Mouse (Mus musculus) liver, embryonic 12.5 days (tissue): ENCODE results near the gene Fam78b. TPM values are rescaled to one million over a fixed set of nuclear protein-coding genes. Genes with fewer than 3 reads are reported as not detected.
A peak's percentile ranks its signal among the peaks of the same experiment; 100 is the strongest.

ENCODE experiments used
- ATAC-seq: fragments of 200-750 bp; cut with Nextera tagmentation; 2 replicates; pipeline ENCODE4 v1.8.0; 2017; ENCODE audit warnings: moderate number of reproducible peaks, mild to moderate bottlenecking, moderate library complexity
- H3K27ac ChIP-seq: fragments of 300-500 bp; sonication (generic); 2 replicates; pipeline ENCODE4 v1.5.1; 2016; ENCODE audit warnings: mild to moderate bottlenecking
- H3K27me3 ChIP-seq: fragments of 300-500 bp; sonication (generic); replicated peaks from 2 replicates; pipeline ENCODE4 v1.6.1; 2016; ENCODE audit warnings: mild to moderate bottlenecking, moderate library complexity
- H3K36me3 ChIP-seq: fragments of 300-500 bp; sonication (generic); 2 replicates; pipeline ENCODE4 v1.6.1; 2016; ENCODE audit warnings: mild to moderate bottlenecking, moderate library complexity
- H3K4me1 ChIP-seq: fragments of 300-500 bp; sonication (generic); 2 replicates; pipeline ENCODE4 v1.6.1; 2016
- H3K4me2 ChIP-seq: fragments of 300-500 bp; sonication (generic); 2 replicates; pipeline ENCODE4 v1.6.1; 2016; ENCODE audit warnings: mild to moderate bottlenecking, moderate library complexity
- H3K4me3 ChIP-seq: fragments of 300-500 bp; sonication (generic); 2 replicates; pipeline ENCODE4 v1.5.1; 2016; ENCODE audit warnings: mild to moderate bottlenecking, moderate library complexity
- H3K9ac ChIP-seq: fragments of 300-500 bp; sonication (generic); 2 replicates; pipeline ENCODE4 v1.6.1; 2016; ENCODE audit warnings: mild to moderate bottlenecking, moderate library complexity
- H3K9me3 ChIP-seq: fragments of 300-500 bp; sonication (generic); replicated peaks from 2 replicates; pipeline ENCODE4 v1.6.1; 2016; ENCODE audit warnings: mild to moderate bottlenecking, moderate library complexity
- WGBS: fragments of 180-500 bp; shearing (Covaris S2); methylation state at CpG from one replicate; pipeline ENCODE4 v1.1.7; 2016; ENCODE audit not compliant: insufficient replicate concordance; 5-methylcytosine and 5-hydroxymethylcytosine counted together
- polyA plus RNA-seq: library from polyadenylated mRNA; unstranded; fragments of >200 nt; fragmentation: Nextera tagmentation; extraction: Ambion mirVana; gene quantifications from 2 replicates; pipeline ENCODE4 v1.2.1, GENCODE M21; 2016

The Fam78b gene
- 0.35 and 0.36 TPM in 2 replicates for polyA plus RNA-seq

- ATAC-seq: peak; percentile 14; the same call in 1 of the 2 replicates
- Histone ChIP-seq H3K9me3 (no peaks in the 10 kb centered on the region), H3K4me1 (peaks cover 8% of the 10 kb centered on the region; the same call in 1 of the 2 replicates), H3K27ac (no peak within 1 kb of the TSS), H3K4me3 (peak within 1 kb of the TSS; percentile 67), H3K36me3 (no peaks in the 10 kb centered on the region), H3K27me3 (peaks cover 62% of the 10 kb centered on the region), H3K9ac (peak within 1 kb of the TSS; percentile 65), H3K4me2 (peak within 1 kb of the TSS; percentile 90)
- WGBS: under 1% methylated on average over 65 of the region's 85 CpGs
Observed at GRCm38 (mm10) chr1:167001174-167001843, at the start of gene Fam78b. Fam78b (plus strand) TSS chr1:167001417.

GRCm38 (mm10) chr1:166964508-166964907 lies 36.7 kb upstream of the Fam78b start:
- Histone ChIP-seq H3K27ac (no peak overlapping the region), H3K4me3 (no peak overlapping the region), H3K27me3 (no peaks in the 10 kb centered on the region), H3K36me3 (no peaks in the 10 kb centered on the region), H3K9me3 (no peaks in the 10 kb centered on the region), H3K9ac (no peak overlapping the region), H3K4me2 (no peak overlapping the region), H3K4me1 (no peaks in the 10 kb centered on the region)
- no peak for ATAC-seq
- WGBS: 36% methylated on average over 10 of the region's 10 CpGs

- no peaks in the 10 kb centered on the region for H3K4me1 ChIP-seq
- no peak for ATAC-seq
- no peak overlapping the region for H3K27ac ChIP-seq
- H3K36me3 ChIP-seq: no peaks in the 10 kb centered on the region
- no peak overlapping the region for H3K4me3 ChIP-seq
- H3K9me3 ChIP-seq: no peaks in the 10 kb centered on the region
- H3K4me2 ChIP-seq: no peak overlapping the region
- WGBS: 45% methylated on average over 5 of the region's 5 CpGs
- no peak overlapping the region for H3K9ac ChIP-seq
- no peaks in the 10 kb centered on the region for H3K27me3 ChIP-seq
Observed at GRCm38 (mm10) chr1:166968271-166968670, 32.9 kb upstream of the Fam78b start.

GRCm38 (mm10) chr1:166973731-166974130 lies 27.5 kb upstream of the Fam78b start:
- Histone ChIP-seq H3K27me3 (no peaks in the 10 kb centered on the region), H3K4me2 (no peak overlapping the region), H3K36me3 (no peaks in the 10 kb centered on the region), H3K9me3 (no peaks in the 10 kb centered on the region), H3K4me3 (no peak overlapping the region), H3K4me1 (no peaks in the 10 kb centered on the region), H3K9ac (no peak overlapping the region), H3K27ac (no peak overlapping the region)
- WGBS: 58% methylated on average over 3 of the region's 3 CpGs
- no peak for ATAC-seq

GRCm38 (mm10) chr1:166978611-166979010 lies 22.6 kb upstream of the Fam78b start:
- 67% methylated on average over 5 of the region's 5 CpGs for WGBS
- Histone ChIP-seq H3K9me3 (no peaks in the 10 kb centered on the region), H3K27me3 (no peaks in the 10 kb centered on the region)

GRCm38 (mm10) chr1:166994266-166994665 lies 7.0 kb upstream of the Fam78b start:
- no peak overlapping the region for H3K9ac ChIP-seq
- no peaks in the 10 kb centered on the region for H3K9me3 ChIP-seq
- H3K27ac ChIP-seq: no peak overlapping the region
- no peaks in the 10 kb centered on the region for H3K36me3 ChIP-seq
- H3K27me3 ChIP-seq: peaks cover 8% of the 10 kb centered on the region
- H3K4me1 ChIP-seq: no peaks in the 10 kb centered on the region
- no peak overlapping the region for H3K4me3 ChIP-seq
- no peak overlapping the region for H3K4me2 ChIP-seq
- 76% methylated on average over 5 of the region's 5 CpGs for WGBS
- ATAC-seq: no peak

More at GRCm38 (mm10) chr1:166978611-166979010, 22.6 kb upstream of the Fam78b start:
- H3K27ac ChIP-seq: no peak overlapping the region
- H3K4me1 ChIP-seq: no peaks in the 10 kb centered on the region
- H3K9ac ChIP-seq: no peak overlapping the region
- H3K36me3 ChIP-seq: no peaks in the 10 kb centered on the region
- H3K4me3 ChIP-seq: no peak overlapping the region
- no peak overlapping the region for H3K4me2 ChIP-seq
- no peak for ATAC-seq

GRCm38 (mm10) chr1:166996250-166996649 lies 5.0 kb upstream of the Fam78b start:
- Histone ChIP-seq H3K4me2 (no peak overlapping the region), H3K9me3 (no peaks in the 10 kb centered on the region), H3K36me3 (no peaks in the 10 kb centered on the region), H3K27ac (no peak overlapping the region), H3K27me3 (peaks cover 28% of the 10 kb centered on the region), H3K4me1 (no peaks in the 10 kb centered on the region; the same call in 1 of the 2 replicates), H3K4me3 (no peak overlapping the region), H3K9ac (no peak overlapping the region)
- no peak for ATAC-seq
- 42% methylated on average over 8 of the region's 8 CpGs for WGBS

GRCm38 (mm10) chr1:166996811-166997210 lies 4.4 kb upstream of the Fam78b start:
- H3K4me1 ChIP-seq: peaks cover 5% of the 10 kb centered on the region; the same call in 1 of the 2 replicates
- no peak overlapping the region for H3K4me3 ChIP-seq
- peaks cover 33% of the 10 kb centered on the region for H3K27me3 ChIP-seq
- H3K9me3 ChIP-seq: no peaks in the 10 kb centered on the region
- 54% methylated on average over 7 of the region's 7 CpGs for WGBS
- no peak overlapping the region for H3K4me2 ChIP-seq
- no peak overlapping the region for H3K27ac ChIP-seq
- no peak for ATAC-seq
- no peaks in the 10 kb centered on the region for H3K36me3 ChIP-seq
- H3K9ac ChIP-seq: no peak overlapping the region

- peak overlapping the region; percentile 65 for H3K9ac ChIP-seq
- no peak overlapping the region for H3K27ac ChIP-seq
- peak; percentile 72 for ATAC-seq
- peak overlapping the region; percentile 67 for H3K4me3 ChIP-seq
- H3K4me2 ChIP-seq: peak overlapping the region; percentile 90
- no peaks in the 10 kb centered on the region for H3K36me3 ChIP-seq
- WGBS: under 1% methylated on average over 60 of the region's 76 CpGs
- H3K4me1 ChIP-seq: peaks cover 8% of the 10 kb centered on the region; the same call in 1 of the 2 replicates
- no peaks in the 10 kb centered on the region for H3K9me3 ChIP-seq
- peaks cover 62% of the 10 kb centered on the region for H3K27me3 ChIP-seq
Observed at GRCm38 (mm10) chr1:167000529-167001173, 566 bp upstream of the Fam78b start.

GRCm38 (mm10) chr1:167001844-167002485 lies 748 bp downstream of the Fam78b start:
- no peak overlapping the region for H3K27ac ChIP-seq
- no peak overlapping the region for H3K9ac ChIP-seq
- no peaks in the 10 kb centered on the region for H3K9me3 ChIP-seq
- H3K27me3 ChIP-seq: peaks cover 62% of the 10 kb centered on the region
- no peak for ATAC-seq
- 2% methylated on average over 30 of the region's 30 CpGs for WGBS
- H3K4me2 ChIP-seq: peak overlapping the region; percentile 90
- no peaks in the 10 kb centered on the region for H3K36me3 ChIP-seq
- peak overlapping the region; percentile 67 for H3K4me3 ChIP-seq
- H3K4me1 ChIP-seq: peaks cover 8% of the 10 kb centered on the region; the same call in 1 of the 2 replicates

- ATAC-seq: no peak
- peak overlapping the region; percentile 67; the same call in 1 of the 2 replicates for H3K4me3 ChIP-seq
- under 1% methylated on average over 19 of the region's 19 CpGs for WGBS
- H3K4me2 ChIP-seq: peak overlapping the region; percentile 90
- no peak overlapping the region for H3K27ac ChIP-seq
- H3K9ac ChIP-seq: no peak overlapping the region
- no peaks in the 10 kb centered on the region for H3K36me3 ChIP-seq
- H3K9me3 ChIP-seq: no peaks in the 10 kb centered on the region
- H3K27me3 ChIP-seq: peaks cover 62% of the 10 kb centered on the region
- H3K4me1 ChIP-seq: peaks cover 8% of the 10 kb centered on the region; the same call in 1 of the 2 replicates
Observed at GRCm38 (mm10) chr1:167002486-167002850, 1.3 kb downstream of the Fam78b start.

GRCm38 (mm10) chr1:167004621-167005020 lies 3.4 kb downstream of the Fam78b start:
- no peaks in the 10 kb centered on the region for H3K9me3 ChIP-seq
- H3K4me1 ChIP-seq: peaks cover 8% of the 10 kb centered on the region; the same call in 1 of the 2 replicates
- peaks cover 50% of the 10 kb centered on the region for H3K27me3 ChIP-seq
- H3K27ac ChIP-seq: no peak overlapping the region
- no peak overlapping the region for H3K4me3 ChIP-seq
- H3K4me2 ChIP-seq: no peak overlapping the region
- no peak overlapping the region for H3K9ac ChIP-seq
- WGBS: 73% methylated on average over 2 of the region's 2 CpGs
- no peak for ATAC-seq
- no peaks in the 10 kb centered on the region for H3K36me3 ChIP-seq
